13 mouse cellular contexts compared by ENCODE assay signal in the genomic region with DNA sequence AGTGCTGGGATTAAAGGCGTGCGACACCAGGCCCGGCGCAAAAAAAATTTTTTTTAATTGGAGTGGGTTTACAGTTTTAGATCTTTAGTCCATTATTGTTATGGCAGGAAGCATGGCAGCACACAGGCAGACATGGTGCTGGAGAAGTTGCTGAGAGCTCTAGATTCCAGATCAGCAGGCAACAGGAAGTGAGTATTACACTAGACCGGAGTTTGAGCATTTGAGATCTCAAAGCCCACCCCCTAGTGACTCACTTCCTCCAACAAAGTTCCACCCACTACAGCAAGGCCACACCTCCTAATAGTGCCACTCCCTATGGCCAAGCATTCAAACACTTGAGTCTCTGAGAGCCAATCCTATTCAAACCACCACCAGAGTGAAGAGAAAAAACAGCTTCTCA. TPM values are rescaled to one million over a fixed set of nuclear protein-coding genes. Genes with fewer than 3 reads are reported as not detected.
DNase-seq lines count a peak whose midpoint lies in the region; ATAC-seq and TF ChIP-seq lines count a peak whose summit lies in the region.
"Had no signal": no experiment of that assay in that cellular context is flagged by ENCODE, and none has a peak within 500 bp of the region (broad histone marks: within the 10 kb centered on the region; RNA-seq: fewer than 3 reads in every experiment).

No protein-coding gene starts in this region.

- peak; percentile 42; the same call in 1 of the 2 replicates for ATAC-seq in intestine, embryonic 16.5 days
- ATAC-seq in megakaryocyte, adult 5-6 weeks (ENCODE audit: poor library complexity, severe bottlenecking), result peak; percentile 86
- ATAC-seq: activated CD4-positive, CD25-positive, alpha-beta regulatory T cell, adult 4 months; midbrain, embryonic 15.5 days had no signal

- no peaks in the 10 kb centered on the region; the same call in 1 of the 2 replicates for H3K36me3 ChIP-seq in intestine, embryonic 16.5 days (ENCODE audit: control insufficient read depth, insufficient read depth, low read length)
- no peaks in the 10 kb centered on the region for H3K36me3 ChIP-seq in kidney, adult 2 months (ENCODE audit: control insufficient read depth, insufficient read depth, low read length)
- H3K36me3 ChIP-seq: midbrain, embryonic 15.5 days had no signal

- no peak for TF ChIP-seq POLR2A in kidney, adult 2 months (IDR thresholded peaks at IDR 0.05; ENCODE audit: low read depth, low read length)

- H3K9ac ChIP-seq in intestine, embryonic 16.5 days (ENCODE audit: low read depth, low read length), result no peak overlapping the region
- H3K9ac ChIP-seq: midbrain, embryonic 15.5 days had no signal

- no peak overlapping the region for H3K4me3 ChIP-seq in intestine, embryonic 16.5 days (ENCODE audit: low read length)
- H3K4me3 ChIP-seq in kidney, adult 2 months (ENCODE audit: insufficient read depth, low read depth, low read length), result no peak overlapping the region
- H3K4me3 ChIP-seq: midbrain, embryonic 15.5 days had no signal

- H3K4me2 ChIP-seq in intestine, embryonic 16.5 days (ENCODE audit: low read depth, low read length), result no peak overlapping the region
- H3K4me2 ChIP-seq: midbrain, embryonic 15.5 days had no signal

- 86% methylated on average over 5 of the region's 5 CpGs for WGBS in intestine, embryonic 16.5 days
- 87% methylated on average over 5 of the region's 5 CpGs for WGBS in kidney, adult 2 months

- peak overlapping the region; percentile 1; the same call in 1 of the 2 replicates for H3K27ac ChIP-seq in intestine, embryonic 16.5 days (ENCODE audit: low read length)
- no peak overlapping the region for H3K27ac ChIP-seq in kidney, adult 2 months (ENCODE audit: insufficient read depth, low read depth, low read length)
- H3K27ac ChIP-seq: midbrain, embryonic 15.5 days had no signal

- H3K27me3 ChIP-seq in intestine, embryonic 16.5 days (replicated peaks; ENCODE audit: control insufficient read depth, insufficient read depth, low read length), result no peaks in the 10 kb centered on the region
- no peaks in the 10 kb centered on the region for H3K27me3 ChIP-seq in kidney, adult 2 months (replicated peaks; ENCODE audit: control insufficient read depth, insufficient read depth, low read length)
- H3K27me3 ChIP-seq: midbrain, embryonic 15.5 days had no signal

- DNase-seq in A20 (ENCODE audit: low read depth, low spot score) (peak; percentile 52), MEL-GATA-1-ER (ENCODE audit: extremely low read depth, low read depth) (peak; percentile 88)
- no peak for DNase-seq in left cerebral cortex, adult 9 months (ENCODE audit: low spot score in 2 of 2)
- DNase-seq in kidney, adult 2 months, result no peak
- DNase-seq in thymus, postnatal 14 days, result no peak
- no peak for DNase-seq in layer of hippocampus, adult 18-20 months (ENCODE audit: low spot score in 2 of 2)
- DNase-seq: cerebellum, adult 9-10 months; kidney, adult 8-10 months; thymus, postnatal 25 days had no signal

- no peaks in the 10 kb centered on the region for H3K9me3 ChIP-seq in intestine, embryonic 16.5 days (ENCODE audit: control insufficient read depth, low read length)
- H3K9me3 ChIP-seq: midbrain, embryonic 15.5 days had no signal

- no peak for TF ChIP-seq CTCF in kidney, adult 2 months (conservative IDR thresholded peaks at IDR 0.05; ENCODE audit: insufficient read depth, insufficient read length, low read depth, low read length)

- H3K4me1 ChIP-seq in intestine, embryonic 16.5 days (ENCODE audit: control insufficient read depth, insufficient read depth, low read length), result peaks cover 15% of the 10 kb centered on the region
- H3K4me1 ChIP-seq in kidney, adult 2 months (ENCODE audit: control insufficient read depth, insufficient read depth, low read length), result no peaks in the 10 kb centered on the region
- H3K4me1 ChIP-seq: midbrain, embryonic 15.5 days had no signal

RNA-seq across cellular contexts. Expression of a gene that starts 12.8 kb away (rescaled TPM):
- 48.0 and 53.7 TPM in 2 replicates for polyA plus RNA-seq in intestine, embryonic 16.5 days (2015; fragmentation: Nextera tagmentation; extraction: Ambion mirVana)
- total RNA-seq in megakaryocyte, adult 5-6 weeks (2015), result 68.0 and 75.8 TPM in 2 replicates
- 124 and 135 TPM in 2 replicates for total RNA-seq in megakaryocyte, adult 5-6 weeks (2017)
- polyA plus RNA-seq in kidney, adult 2 months (2012; rRNA removed), result 22.2 and 23.9 TPM in 2 replicates
- total RNA-seq in layer of hippocampus, adult 18-20 months (2021), result 10 to 100 TPM; 43.7 to 44.2 TPM

RNA-seq across cellular contexts. Expression of a gene that starts 45.9 kb away (rescaled TPM):
- 10.6 and 11.0 TPM in 2 replicates for polyA plus RNA-seq in intestine, embryonic 16.5 days (2015; fragmentation: Nextera tagmentation; extraction: Ambion mirVana)
- total RNA-seq in megakaryocyte, adult 5-6 weeks (2015), result 0.11 and 0.21 TPM in 2 replicates
- total RNA-seq in megakaryocyte, adult 5-6 weeks (2017), result 0.15 and 0.33 TPM in 2 replicates
- 91.4 and 98.1 TPM in 2 replicates for polyA plus RNA-seq in kidney, adult 2 months (2012; rRNA removed)
- total RNA-seq in layer of hippocampus, adult 18-20 months (2021), result 10 to 100 TPM; 54.5 to 59.0 TPM

Comparison
In these comparisons a context has a peak if more than half of its experiments do, and no peak if none do; other contexts are left out.
1. DNase-seq: peak in A20 (single experiment) and MEL-GATA-1-ER (single experiment); none in left cerebral cortex, adult 9 months (0 of 2), kidney, adult 2 months (single experiment), thymus, postnatal 14 days (single experiment) and layer of hippocampus, adult 18-20 months (0 of 2).
2. RNA of a gene that starts 45.9 kb away (total RNA-seq): 54.5 to 59.0 TPM in layer of hippocampus, adult 18-20 months; 0.11 to 0.33 TPM in megakaryocyte, adult 5-6 weeks; every median in the first group is over 10 times any median in the second.